Mouse (Mus musculus) small intestine, adult 2 months (tissue): Measurements from ENCODE around the gene Atp9a. TPM values are rescaled to one million over a fixed set of nuclear protein-coding genes. Genes with fewer than 3 reads are reported as not detected.

Source experiments
- H3K27ac ChIP-seq: fragments of 200-500 bp; 2 replicates; pipeline ENCODE4 v1.5.1; 2012; ENCODE audit warnings: low read depth, low read length, control low read depth, inconsistent platforms; ENCODE audit not compliant: insufficient read depth
- H3K27me3 ChIP-seq: fragments of 200-500 bp; 2 replicates; pipeline ENCODE4 v1.6.1; 2012; ENCODE audit warnings: mild to moderate bottlenecking, moderate library complexity, low read length, inconsistent platforms; ENCODE audit not compliant: control insufficient read depth, insufficient read depth
- H3K36me3 ChIP-seq: fragments of 200-500 bp; 2 replicates; pipeline ENCODE4 v1.6.1; 2012; ENCODE audit warnings: mild to moderate bottlenecking, low read length, control low read depth, inconsistent platforms; ENCODE audit not compliant: control insufficient read depth, insufficient read depth
- H3K4me1 ChIP-seq: fragments of 200-500 bp; 2 replicates; pipeline ENCODE4 v1.6.1; 2012; ENCODE audit warnings: low read length, inconsistent platforms, mixed read lengths; ENCODE audit not compliant: control insufficient read depth, insufficient read depth, insufficient read length
- H3K4me3 ChIP-seq: fragments of 200-500 bp; 2 replicates; pipeline ENCODE4 v1.5.1; 2012; ENCODE audit warnings: low read depth, mild to moderate bottlenecking, control low read depth, inconsistent platforms, low read length, moderate library complexity
- CTCF ChIP-seq: fragments of 200-500 bp; IDR thresholded peaks from 2 replicates; pipeline ENCODE4 v1.5.1; 2012; ENCODE audit warnings: low read depth, mild to moderate bottlenecking, control low read depth, inconsistent platforms, low read length, moderate library complexity, mixed read lengths; ENCODE audit not compliant: insufficient replicate concordance, insufficient read length; ENCODE audit errors: extremely low read depth
- POLR2A ChIP-seq: fragments of 200-500 bp; IDR thresholded peaks from 2 replicates; pipeline ENCODE4 v1.6.1; 2012; ENCODE audit warnings: low read depth, mild to moderate bottlenecking, control low read depth, inconsistent platforms, low read length, moderate library complexity
- whole genome bisulfite sequencing: fragments of 180-500 bp; shearing (Covaris S2); methylation state at CpG from one replicate; pipeline ENCODE4 v1.1.7; 2018; 5-methylcytosine and 5-hydroxymethylcytosine counted together
- polyA plus RNA-seq: library from polyadenylated mRNA; depleted of rRNA; stranded (reverse); fragments of >200 nt; gene quantifications from 2 replicates; pipeline ENCODE4 v1.2.3, GENCODE M21; 2012

Gene Atp9a
- polyA plus RNA-seq, 1 experiment, result 196 TPM

- 43% methylated on average over 13 of the region's 13 CpGs for WGBS
- no peak for TF ChIP-seq CTCF
- no peak for TF ChIP-seq POLR2A
- no peak overlapping the region for H3K27ac ChIP-seq
Observed at GRCm38 (mm10) chr2:168613092-168613880, 128.9 kb downstream of the Atp9a start.

GRCm38 (mm10) chr2:168610941-168611340, 131.3 kb downstream of the Atp9a start:
- WGBS, result 90% methylated on average over 3 of the region's 3 CpGs
- TF ChIP-seq POLR2A (no peak), CTCF (no peak)
- H3K4me3 ChIP-seq, result no peak overlapping the region
- no peaks in the 10 kb centered on the region for H3K36me3 ChIP-seq
- no peak overlapping the region for H3K27ac ChIP-seq
- H3K27me3 ChIP-seq, result no peaks in the 10 kb centered on the region
- 0 out of 2 replicates have a peak, but pooled peaks cover 2% of the 10 kb centered on the region for H3K4me1 ChIP-seq

More at GRCm38 (mm10) chr2:168613092-168613880, 128.9 kb downstream of the Atp9a start:
- Histone ChIP-seq H3K27me3 (no peaks in the 10 kb centered on the region), H3K4me1 (0 out of 2 replicates have a peak, but pooled peaks cover 2% of the 10 kb centered on the region), H3K4me3 (no peak overlapping the region), H3K36me3 (no peaks in the 10 kb centered on the region)

- 76% methylated on average over 6 of the region's 6 CpGs for WGBS
- Histone ChIP-seq H3K36me3 (no peaks in the 10 kb centered on the region), H3K27me3 (no peaks in the 10 kb centered on the region), H3K27ac (no peak overlapping the region), H3K4me3 (no peak overlapping the region), H3K4me1 (0 out of 2 replicates have a peak, but pooled peaks cover 2% of the 10 kb centered on the region)
- TF ChIP-seq CTCF (no peak), POLR2A (no peak)
Observed at GRCm38 (mm10) chr2:168609653-168610248, 132.5 kb downstream of the Atp9a start.

GRCm38 (mm10) chr2:168608125-168608564, 134.1 kb downstream of the Atp9a start:
- Histone ChIP-seq H3K27me3 (no peaks in the 10 kb centered on the region), H3K27ac (no peak overlapping the region), H3K36me3 (no peaks in the 10 kb centered on the region), H3K4me3 (no peak overlapping the region), H3K4me1 (0 out of 2 replicates have a peak, but pooled peaks cover 2% of the 10 kb centered on the region)
- WGBS, result 76% methylated on average over 9 of the region's 9 CpGs
- TF ChIP-seq CTCF, result no peak
- TF ChIP-seq POLR2A, result no peak

GRCm38 (mm10) chr2:168604655-168605070, 137.5 kb downstream of the Atp9a start:
- TF ChIP-seq POLR2A, result no peak
- peaks cover 21% of the 10 kb centered on the region for H3K27me3 ChIP-seq
- no peaks in the 10 kb centered on the region for H3K36me3 ChIP-seq
- no peak overlapping the region for H3K4me3 ChIP-seq
- H3K27ac ChIP-seq, result no peak overlapping the region
- WGBS, result 52% methylated on average over 16 of the region's 16 CpGs
- H3K4me1 ChIP-seq, result peaks cover 4% of the 10 kb centered on the region; the same call in 1 of the 2 replicates

- H3K4me3 ChIP-seq, result no peak overlapping the region
- TF ChIP-seq POLR2A, result no peak
- no peak for TF ChIP-seq CTCF
- peaks cover 21% of the 10 kb centered on the region for H3K27me3 ChIP-seq
- 33% methylated on average over 12 of the region's 12 CpGs for WGBS
- peaks cover 4% of the 10 kb centered on the region; the same call in 1 of the 2 replicates for H3K4me1 ChIP-seq
- no peak overlapping the region for H3K27ac ChIP-seq
- H3K36me3 ChIP-seq, result no peaks in the 10 kb centered on the region
Observed at GRCm38 (mm10) chr2:168602387-168602741, 139.8 kb downstream of the Atp9a start.

- peaks cover 4% of the 10 kb centered on the region; the same call in 1 of the 2 replicates for H3K4me1 ChIP-seq
- TF ChIP-seq POLR2A (no peak), CTCF (no peak)
- H3K4me3 ChIP-seq, result peak within 1 kb of the TSS; percentile 51
- peaks cover 21% of the 10 kb centered on the region for H3K27me3 ChIP-seq
- WGBS, result 3% methylated on average over 56 of the region's 56 CpGs
- no peaks in the 10 kb centered on the region for H3K36me3 ChIP-seq
- H3K27ac ChIP-seq, result no peak within 1 kb of the TSS
Observed at GRCm38 (mm10) chr2:168601491-168602386, 140.5 kb downstream of the Atp9a start, which contains the start of gene Nfatc2. Gene Nfatc2 (minus strand): TSS chr2:168601657.
